Mouse (Mus musculus) ES-CJ7 (cell line): Measurements from ENCODE around the gene Gm4981.
"Not testable (repeated sequence)": the region's sequence is repeated elsewhere in the genome, so short reads cannot be mapped to it uniquely, and the experiment has no call there.

ENCODE experiments used
- DNase-seq: peaks from one replicate; pipeline ENCODE4 v3.0.0; 2011; ENCODE audit warnings: low read depth, low spot score

Gm4981 gene

DNA sequence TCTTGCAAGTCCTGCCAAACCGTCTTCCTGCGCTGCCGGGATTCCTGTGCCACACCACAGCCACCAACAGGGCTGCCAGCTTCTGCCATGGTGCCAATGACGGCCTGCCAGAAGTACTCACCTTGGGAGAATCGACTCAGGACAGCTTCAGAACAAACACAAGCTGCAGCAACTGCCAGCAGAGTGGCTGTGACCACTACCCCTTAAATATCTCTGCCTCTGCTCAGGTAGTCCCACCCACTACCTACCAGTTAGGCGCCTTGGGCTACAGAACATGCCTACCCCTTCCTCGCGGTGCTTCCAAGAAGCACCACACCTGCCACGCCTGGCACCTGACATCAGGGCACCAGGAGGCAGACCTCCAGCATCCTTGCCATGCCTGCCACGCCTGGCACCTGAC, at the start of gene Gm4981:
Gene Gm4981, minus strand, starts transcription at position 89 of the 400 bp plus-strand sequence.
- DNase-seq: no peak

DNA sequence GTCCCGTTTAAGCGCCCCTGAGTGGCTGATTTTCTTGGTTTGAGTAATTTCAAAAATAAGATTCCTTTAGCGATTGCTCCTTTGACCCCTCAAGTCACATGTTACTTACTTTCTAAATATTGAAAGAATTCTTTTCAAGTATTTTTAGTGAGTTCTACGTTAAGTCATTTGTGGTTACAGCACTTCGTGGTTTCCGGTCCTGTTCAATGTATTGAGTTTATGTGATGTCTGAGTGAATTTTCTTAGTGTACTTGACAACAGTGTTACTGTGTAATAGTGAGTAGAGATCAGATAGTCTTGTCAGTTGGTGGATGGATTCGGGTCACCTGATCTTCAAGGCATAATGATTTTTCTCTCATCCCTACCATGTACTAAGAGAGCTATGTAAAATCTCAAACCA, 45.7 kb upstream of the Gm4981 start:
- no peak for DNase-seq

DNA sequence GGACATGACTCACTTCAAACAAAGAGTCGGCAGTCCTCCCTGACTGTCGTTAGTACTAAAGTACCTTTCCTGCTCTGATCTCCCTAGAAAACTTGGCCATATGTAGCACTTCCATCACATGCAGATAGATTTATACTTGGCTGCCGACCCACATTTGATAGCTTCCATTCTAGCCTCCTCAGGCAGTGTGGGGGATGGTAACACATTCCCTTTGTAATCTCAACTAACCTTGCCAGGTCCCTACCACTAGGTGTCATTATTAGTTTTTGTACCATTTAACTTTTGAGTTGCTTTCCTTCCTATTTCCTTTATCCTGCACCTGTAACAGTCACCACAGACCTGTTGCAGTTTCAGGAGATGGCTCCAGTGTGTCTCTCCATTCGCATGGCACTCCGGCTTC, 22.0 kb upstream of the Gm4981 start:
- DNase-seq: peak; percentile 58

DNA sequence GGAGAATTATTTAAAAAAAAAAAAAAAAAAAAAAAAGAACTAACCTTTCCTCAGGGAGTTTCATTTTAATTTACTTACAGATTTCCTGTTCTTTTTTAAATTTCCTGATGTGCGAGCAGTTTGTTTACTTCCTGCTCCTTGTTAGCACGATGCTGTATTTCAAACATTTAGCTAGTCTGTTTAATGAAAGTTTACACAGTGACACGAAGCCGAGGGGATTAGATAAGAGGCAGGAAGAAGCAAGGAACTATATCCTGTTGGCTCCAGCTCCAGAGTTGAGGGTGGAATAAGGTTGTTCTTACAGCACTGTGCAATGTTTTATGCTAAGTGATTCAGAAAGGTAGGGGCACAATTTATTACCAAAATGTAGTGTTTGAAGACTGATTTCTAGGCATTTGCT, 19.5 kb upstream of the Gm4981 start:
- DNase-seq: no peak

DNA sequence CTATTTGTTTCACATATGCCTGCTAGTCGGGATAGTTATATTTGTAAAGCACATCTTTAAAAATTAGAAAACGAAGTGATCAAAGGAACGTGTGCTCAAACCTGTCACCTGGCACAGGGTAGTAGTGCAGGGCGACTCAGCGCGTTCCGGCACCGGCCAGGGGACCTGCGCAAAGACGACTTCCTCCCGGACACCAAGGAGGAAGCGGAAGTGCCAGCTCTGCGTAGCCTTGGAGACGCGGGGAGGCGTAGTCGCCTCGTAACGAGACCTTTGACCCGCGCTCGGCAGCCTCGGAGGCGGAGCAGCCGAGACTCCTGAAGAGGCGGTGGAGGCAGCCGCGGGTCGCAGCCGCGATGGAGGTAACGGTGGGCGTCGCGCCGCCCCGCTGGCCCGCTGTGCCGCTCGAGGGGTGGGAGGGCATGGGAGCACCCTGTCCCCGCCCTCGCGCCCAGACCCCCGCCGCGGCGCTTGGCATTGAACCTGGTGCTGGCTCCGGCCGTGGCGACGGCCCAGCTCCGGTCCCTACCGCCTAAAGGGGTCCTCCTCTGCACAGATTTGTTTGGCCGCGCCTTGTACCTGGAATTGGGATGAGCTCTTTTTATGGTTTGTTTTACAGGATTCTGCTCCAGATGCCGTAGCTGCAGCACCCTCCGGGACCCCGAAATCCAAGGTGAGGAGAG, 18.9 kb upstream of the Gm4981 start, which contains the start of gene Gcc2:
Gene Gcc2, plus strand, starts transcription at position 285 of the 680 bp plus-strand sequence.
- peak; percentile 94 for DNase-seq

DNA sequence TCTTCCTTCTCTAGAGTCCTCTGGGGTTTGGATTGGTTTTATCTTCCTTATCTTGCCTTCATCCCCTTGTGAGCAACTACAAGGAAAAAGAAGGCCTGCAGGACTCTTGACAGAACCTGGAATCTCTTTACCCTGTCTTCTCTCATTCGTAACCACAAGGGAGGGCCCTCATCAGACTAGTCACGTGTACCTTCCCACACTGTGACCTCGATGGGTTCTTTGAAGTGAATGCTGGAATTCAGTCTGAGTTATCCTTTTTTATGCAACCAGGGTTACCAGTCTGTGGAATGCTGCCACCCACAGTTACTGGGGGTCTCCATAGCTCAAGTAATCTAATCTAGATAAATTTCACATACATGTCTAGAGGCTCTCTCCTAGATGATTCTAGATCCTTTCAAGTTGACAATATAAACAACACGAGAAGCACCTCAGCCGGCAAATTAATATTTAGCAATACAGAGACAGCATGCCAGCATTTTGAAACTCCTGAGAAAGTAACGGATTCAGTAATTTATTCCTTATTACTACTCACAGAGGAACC, 18.2 kb upstream of the Gm4981 start:
- DNase-seq: no peak

DNA sequence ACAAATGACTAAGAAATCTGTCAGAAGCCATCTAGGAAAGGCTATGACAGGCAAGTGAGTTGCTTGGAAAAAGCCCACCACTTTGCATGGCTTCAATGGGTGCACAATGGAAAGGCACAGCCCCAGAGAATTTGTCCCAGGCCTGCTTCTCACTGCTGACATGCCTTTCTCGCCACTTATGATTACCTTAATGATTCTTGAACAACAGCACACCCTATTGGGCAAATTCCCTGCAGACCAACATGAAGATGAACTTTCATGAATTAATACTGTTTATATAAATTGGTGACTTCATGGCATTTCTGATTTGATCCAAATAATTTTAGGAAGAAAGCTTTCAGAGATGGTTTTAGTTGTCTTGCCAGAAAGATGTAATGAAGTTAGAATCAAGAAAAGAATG, 13.0 kb upstream of the Gm4981 start:
- DNase-seq: peak; percentile 26

DNA sequence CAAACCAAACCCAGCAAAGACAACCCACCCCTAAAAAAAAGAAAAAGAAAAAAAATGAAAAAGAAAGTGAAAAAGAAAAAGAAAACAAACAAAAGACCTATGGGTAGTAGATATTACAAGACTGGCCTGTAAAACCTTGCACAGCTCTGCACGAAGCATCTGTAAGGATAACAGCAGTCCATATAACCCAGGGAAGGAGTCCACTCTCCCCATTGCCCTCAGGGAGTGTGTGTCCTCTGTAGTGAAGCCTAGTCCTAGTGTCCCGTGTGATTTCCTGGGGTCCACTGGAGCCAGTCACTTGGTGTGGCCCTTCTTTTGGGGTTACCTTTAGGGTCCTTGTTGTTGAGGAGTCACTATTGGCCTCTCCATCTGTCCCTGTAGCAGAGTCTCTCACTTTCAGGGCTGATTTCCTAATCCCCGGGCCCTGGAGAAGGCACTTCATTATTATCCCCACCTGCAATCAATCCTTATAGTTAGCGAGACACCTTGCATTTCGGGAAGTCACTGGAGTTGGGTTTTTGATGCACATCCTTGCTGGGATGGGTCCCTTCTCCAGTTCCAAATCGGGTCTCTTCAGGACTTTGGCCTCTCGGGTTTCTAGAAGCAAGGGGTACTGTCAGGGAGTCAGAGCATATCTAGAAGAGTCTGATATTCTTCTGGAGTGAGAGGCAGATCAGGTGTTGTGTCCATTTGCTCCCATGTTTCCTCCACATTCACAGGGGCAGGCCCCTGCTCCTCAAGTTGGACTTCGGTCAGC, 2.7 kb upstream of the Gm4981 start:
- peak; percentile 46 for DNase-seq

DNA sequence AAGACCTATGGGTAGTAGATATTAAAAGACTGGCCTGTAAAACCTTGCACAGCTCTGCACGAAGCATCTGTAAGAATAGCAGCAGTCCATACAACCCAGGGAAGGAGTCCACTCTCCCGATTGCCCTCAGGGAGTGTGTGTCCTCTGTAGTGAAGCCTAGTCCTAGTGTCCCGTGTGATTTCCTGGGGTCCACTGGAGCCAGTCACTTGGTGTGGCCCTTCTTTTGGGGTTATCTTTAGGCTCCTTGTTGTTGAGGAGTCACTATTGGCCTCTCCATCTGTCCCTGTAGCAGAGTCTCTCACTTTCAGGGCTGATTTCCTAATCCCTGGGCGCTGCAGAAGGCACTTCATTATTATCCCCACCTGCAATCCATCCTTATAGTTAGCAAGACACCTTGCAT, 1.5 kb downstream of the Gm4981 start:
- not testable (repeated sequence) for DNase-seq

DNA sequence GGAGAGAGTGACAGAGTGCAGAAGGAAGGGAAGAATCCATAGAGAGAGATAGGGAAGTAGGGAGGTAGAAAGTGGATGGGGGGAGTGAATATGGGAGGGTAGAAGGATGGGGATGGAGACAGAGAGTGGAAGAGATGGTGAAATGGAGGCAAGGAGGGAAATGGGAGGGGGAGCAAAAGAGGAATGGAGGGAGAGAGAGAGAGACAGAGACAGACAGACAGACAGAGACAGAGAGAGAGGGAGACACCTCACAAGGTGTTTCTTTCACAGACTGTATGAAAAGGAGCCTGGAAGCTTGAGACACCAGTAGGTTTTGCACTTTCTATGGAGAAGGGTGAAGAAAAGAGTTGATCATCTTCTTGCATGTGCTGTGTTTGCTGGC, 2.8 kb downstream of the Gm4981 start:
- DNase-seq: not testable (repeated sequence)

DNA sequence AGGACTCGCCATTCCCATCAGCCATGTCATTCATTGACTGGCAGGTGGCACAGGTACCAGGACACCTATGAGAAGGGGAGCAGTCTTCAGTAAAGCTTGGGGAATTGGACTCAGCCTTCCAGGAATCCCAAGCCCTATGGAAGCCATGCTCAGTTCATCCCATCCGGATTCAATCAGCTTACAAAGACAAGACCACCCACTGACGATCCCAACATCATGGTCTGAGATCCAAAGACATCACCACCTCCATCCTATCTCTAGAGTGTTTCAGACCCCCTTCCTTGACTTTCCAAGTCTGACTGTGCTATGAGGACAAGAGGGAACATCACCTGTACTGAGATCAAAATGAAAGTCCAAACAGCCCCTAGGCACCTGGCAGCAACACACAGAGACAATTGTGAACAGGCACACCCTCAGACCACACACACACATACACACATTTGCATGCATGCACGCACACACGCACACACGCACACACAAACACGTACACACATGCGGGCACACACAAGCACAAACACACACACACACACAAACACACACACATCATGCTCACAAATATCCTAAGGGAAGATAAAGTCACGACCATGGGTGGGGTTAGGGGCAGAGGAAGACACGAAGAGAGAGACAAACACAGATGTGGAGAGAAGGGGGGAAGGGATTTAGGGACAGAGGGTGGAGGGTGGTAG, 3.3 kb downstream of the Gm4981 start:
- DNase-seq: not testable (repeated sequence)

DNA sequence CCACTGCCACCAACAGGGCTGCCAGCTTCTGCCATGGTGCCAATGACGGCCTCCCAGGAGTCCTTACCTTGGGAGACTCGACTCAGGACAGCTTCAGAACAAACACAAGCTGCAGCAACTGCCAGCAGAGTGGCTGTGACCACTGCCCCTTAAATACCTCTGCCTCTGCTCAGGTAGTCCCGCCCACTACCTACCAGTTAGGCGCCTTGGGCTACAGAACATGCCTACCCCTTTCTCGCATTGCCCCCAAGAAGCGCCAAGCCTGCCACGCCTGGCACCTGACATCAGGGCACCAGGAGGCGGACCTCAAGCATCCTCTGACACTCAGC, 3.9 kb downstream of the Gm4981 start, which contains the start of gene Duxf3:
Gene Duxf3, minus strand, starts transcription at position 35 of the 329 bp plus-strand sequence.
- not testable (repeated sequence) for DNase-seq

DNA sequence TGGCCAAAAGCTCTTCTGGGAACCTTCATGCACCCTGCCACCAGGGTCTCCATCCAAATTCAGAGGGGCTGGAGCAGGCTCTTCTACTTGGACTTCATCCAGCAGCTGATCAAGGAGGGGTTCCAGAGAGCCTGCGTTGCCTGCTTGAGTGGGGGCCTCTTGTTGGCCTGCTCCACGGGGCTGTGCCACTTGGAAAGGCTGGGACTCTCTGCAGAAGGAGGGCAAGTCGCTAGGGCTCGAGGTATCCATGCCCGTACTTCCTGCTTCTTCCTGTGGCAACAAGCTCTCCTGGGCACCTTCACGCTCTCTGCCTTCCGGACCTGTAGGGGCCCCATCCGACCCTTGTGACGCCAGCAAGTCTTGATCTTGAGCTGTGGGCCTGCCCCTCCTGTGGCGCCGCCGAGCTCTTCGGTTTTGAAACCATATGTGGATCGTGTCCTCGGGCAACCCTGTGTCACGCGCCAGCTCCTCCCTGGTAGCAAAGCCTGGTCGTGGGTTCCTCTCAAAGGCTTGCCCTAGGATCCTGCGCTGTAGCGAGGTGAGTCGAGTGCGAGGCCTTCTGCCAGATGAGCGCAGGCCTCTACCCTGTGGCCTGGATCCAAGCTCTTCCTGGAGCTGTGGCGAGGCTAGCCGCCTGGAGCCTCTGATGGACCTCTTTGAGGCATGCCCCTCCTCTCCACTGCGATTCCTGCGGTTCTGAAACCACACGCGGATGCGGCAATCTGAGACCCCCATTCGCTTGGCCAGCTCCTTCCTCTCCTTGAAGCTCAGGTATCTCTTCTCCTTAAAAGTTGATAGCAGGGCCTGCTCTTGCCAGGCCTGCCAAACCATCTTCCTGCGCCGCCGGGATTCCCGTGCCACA, 4.5 kb downstream of the Gm4981 start:
- DNase-seq: peak; percentile 70

DNA sequence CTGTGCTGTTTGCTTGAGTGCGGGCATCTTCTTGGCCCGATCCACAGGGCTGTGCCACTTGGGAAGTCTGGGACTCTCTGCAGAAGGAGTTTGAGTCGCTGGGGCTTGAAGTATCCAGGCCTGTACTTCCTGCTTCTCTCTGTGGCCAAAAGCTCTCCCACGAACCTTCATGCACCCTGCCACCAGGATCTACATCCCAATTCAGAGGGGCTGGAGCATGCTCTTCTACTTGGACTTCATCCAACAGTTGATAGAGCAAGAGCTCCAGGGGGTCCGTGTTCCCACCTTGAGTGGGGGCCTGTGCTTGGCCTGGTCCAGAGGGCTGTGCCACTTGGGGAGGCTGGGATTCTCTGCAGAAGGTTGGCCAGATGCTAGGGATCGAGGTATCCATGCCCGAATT, 5.4 kb downstream of the Gm4981 start:
- DNase-seq: peak; percentile 42

DNA sequence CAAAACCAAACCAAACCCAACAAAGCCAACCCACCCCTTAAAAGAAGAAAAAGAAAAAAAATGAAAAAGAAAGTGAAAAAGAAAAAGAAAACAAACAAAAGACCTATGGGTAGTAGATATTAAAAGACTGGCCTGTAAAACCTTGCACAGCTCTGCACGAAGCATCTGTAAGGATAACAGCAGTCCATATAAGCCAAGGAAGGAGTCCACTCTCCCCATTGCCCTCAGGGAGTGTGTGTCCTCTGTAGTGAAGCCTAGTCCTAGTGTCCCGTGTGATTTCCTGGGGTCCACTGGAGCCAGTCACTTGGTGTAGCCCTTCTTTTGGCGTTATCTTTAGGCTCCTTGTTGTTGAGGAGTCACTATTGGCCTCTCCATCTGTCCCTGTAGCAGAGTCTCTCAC, 6.5 kb downstream of the Gm4981 start:
- not testable (repeated sequence) for DNase-seq

DNA sequence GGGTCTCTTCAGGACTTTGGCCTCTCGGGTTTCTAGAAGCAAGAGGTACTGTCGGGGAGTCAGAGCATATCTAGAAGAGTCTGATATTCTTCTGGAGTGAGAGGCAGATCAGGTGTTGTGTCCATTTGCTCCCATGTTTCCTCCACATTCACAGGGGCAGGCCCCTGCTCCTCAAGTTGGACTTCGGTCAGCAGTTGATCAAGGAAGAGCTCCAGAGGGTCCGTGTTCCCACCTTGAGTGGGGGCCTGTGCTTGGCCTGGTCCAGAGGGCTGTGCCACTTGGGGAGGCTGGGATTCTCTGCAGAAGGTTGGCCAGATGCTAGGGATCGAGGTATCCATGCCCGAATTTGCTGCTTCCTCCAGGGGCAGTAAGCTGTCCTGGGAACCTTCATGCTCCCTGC, 8.7 kb downstream of the Gm4981 start:
- not testable (repeated sequence) for DNase-seq

DNA sequence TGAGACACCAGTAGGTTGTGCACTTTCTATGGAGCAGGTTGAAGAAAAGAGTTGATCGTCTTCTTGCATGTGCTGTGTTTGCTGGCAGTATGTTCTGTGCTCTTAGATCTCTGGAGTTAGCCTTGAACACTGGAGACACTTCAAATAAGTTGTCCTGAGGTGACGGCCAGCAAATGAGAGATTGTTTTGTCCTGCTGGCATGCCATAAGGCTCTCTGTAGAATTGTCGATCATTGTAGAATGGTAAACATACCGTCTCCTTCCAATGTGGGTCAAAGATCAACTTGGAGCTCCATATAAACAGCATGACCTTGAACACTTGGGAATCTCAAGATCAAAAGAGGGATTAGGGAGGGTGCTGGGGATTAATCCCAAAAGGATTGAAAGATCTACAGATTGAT, 10.1 kb downstream of the Gm4981 start:
- DNase-seq: peak; percentile 52

DNA sequence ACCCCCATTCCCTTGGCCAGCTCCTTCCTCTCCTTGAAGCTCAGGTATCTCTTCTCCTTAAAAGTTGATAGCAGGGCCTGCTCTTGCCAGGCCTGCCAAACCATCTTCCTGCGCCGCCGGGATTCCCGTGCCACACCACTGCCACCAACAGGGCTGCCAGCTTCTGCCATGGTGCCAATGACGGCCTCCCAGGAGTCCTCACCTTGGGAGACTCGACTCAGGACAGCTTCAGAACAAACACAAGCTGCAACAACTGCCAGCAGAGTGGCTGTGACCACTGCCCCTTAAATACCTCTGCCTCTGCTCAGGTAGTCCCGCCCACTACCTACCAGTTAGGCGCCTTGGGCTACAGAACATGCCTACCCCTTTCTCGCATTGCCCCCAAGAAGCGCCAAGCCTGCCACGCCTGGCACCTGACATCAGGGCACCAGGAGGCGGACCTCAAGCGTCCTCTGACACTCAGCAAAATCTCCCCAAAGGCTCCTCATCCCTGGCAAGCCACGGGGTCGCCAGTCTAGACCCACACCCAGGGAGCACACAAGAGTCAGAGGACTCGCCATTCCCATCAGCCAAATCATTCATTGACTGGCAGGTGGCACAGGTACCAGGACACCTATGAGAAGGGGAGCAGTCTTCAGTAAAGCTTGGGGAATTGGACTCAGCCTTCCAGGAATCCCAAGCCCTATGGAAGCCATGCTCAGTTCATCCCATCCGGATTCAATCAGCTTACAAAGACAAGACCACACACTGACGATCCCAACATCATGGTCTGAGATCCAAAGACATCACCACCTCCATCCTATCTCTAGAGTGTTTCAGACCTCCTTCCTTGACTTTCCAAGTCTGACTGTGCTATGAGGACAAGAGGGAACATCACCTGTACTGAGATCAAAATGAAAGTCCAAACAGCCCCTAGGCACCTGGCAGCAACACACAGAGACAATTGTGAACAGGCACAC, 11.4 kb downstream of the Gm4981 start, which contains the start of gene AW822073:
Gene AW822073, minus strand, starts transcription at position 104 of the 959 bp plus-strand sequence.
- DNase-seq: peak; percentile 58

DNA sequence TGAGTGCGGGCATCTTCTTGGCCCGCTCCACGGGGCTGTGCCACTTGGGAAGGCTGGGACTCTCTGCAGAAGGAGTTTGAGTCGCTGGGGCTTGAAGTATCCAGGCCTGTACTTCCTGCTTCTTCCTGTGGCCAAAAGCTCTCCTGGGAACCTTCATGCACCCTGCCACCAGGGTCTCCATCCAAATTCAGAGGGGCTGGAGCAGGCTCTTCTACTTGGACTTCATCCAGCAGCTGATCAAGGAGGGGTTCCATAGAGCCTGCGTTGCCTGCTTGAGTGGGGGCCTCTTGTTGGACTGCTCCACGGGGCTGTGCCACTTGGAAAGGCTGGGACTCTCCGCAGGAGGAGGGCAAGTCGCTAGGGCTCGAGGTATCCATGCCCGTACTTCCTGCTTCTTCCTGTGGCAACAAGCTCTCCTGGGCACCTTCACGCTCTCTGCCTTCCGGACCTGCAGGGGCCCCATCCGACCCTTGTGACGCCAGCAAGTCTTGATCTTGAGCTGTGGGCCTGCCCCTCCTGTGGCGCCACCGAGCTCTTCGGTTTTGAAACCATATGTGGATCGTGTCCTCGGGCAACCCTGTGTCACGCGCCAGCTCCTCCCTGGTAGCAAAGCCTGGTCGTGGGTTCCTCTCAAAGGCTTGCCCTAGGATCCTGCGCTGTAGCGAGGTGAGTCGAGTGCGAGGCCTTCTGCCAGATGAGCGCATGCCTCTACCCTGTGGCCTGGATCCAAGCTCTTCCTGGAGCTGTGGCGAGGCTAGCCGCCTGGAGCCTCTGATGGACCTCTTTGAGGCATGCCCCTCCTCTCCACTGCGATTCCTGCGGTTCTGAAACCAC, 12.3 kb downstream of the Gm4981 start:
- peak; percentile 62 for DNase-seq
